Mouse (Mus musculus): ENCODE data around the gene Olfr263.

GRCm38 (mm10) chr13:21109759-21110158, 19.7 kb upstream of the Olfr263 start:
- TF ChIP-seq CTCF (IDR thresholded peaks at IDR 0.05; ENCODE audit: low read depth, low read length) (no peak), GATA1 (IDR thresholded peaks at IDR 0.05; ENCODE audit: borderline replicate concordance, low read length) (no peak), TAL1 (conservative IDR thresholded peaks at IDR 0.05; ENCODE audit: low read depth, low read length) (no peak), POLR2AphosphoS5 (IDR thresholded peaks at IDR 0.05; ENCODE audit: insufficient replicate concordance, low read depth, low read length) (no peak), GATA2 (IDR thresholded peaks at IDR 0.05; ENCODE audit: borderline replicate concordance, low read depth, low read length) (no peak)
